Mouse (Mus musculus): ENCODE results near the gene Sh3pxd2a.
A peak's percentile ranks its signal among the peaks of the same experiment; 100 is the strongest.
"Not testable (repeated sequence)": the region's sequence is repeated elsewhere in the genome, so short reads cannot be mapped to it uniquely, and the experiment has no call there.

Sh3pxd2a gene

DNA sequence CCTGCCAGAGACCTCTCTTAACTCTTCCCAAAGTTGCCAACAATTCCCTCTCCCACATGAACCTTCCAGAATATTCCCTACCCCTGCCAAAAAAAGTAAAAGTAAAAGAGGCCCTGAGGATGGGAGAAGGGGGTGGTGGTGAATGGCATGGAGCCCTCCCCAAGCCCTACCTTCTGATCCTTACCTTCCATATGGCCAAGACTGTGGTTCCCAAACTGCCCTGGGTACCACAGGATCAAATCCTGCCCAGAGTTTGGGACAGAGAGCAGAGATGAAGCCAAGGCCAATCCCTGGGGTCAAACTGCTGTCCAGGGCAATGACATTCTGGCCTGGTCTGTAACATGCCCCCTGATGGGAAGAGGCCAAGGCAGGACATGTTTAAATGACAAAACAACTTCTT lies 55.1 kb downstream of the Sh3pxd2a start:
- no peak for DNase-seq (ENCODE audit: low read depth, low spot score)

DNA sequence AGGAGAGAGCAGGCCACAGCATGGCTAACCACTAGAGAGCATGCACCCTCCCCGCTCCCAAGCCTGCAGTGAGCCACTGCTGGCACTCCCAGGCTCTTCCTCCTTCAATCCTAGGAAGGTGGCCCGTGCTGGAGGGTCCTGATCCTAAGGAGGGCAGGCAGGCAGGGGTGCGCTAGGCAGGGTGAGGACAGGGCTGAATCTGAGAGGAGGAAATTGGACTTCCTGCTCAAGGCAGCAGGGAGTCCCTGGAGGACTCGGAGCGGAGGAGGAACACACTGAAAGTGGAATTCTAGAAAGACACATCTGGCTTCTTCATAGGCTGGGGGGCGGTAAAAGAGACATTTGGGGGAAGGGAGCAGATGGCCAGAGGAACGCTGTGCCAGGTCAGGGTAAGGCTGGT lies 55.5 kb downstream of the Sh3pxd2a start:
- DNase-seq (ENCODE audit: low read depth, low spot score), result no peak

DNA sequence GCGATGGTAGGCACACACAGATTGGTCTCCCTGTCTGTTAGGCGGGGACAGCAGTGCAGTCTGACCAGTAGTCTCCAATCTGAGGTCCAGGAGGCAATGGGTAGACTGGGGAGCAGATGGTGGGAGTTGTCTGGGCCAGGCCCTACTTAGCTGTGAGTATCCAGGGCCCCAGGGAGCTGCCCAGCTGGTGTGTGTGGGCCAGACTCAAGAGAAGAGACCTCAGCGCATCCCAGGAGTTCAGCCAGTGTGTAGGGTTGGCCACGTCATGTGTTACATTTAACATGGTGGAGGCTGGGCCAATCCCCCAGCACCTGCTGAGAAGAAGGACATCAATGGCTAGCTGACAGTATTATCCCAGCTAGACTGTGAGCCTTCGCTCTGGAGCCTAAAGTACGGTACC lies 56.9 kb downstream of the Sh3pxd2a start:
- DNase-seq (ENCODE audit: low read depth, low spot score), result no peak

DNA sequence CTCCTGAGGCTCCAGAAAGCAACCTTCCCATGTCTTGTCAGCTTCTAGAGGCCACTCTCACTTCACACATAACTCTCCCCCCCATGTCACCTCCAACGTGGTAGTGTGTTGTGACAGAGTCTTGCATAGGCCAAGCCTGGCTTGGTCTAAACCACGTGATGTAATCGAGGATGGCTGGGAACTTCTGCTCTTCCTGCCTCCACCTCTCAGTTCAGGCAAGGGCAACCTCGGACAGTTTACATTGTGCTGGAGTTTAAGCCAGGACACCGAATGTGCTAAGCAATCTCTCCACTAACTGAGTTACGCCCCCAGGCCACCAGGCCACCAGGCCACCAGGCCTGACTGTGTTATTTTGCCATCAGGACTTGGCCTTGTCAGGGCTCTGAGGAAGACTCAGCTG lies 57.7 kb downstream of the Sh3pxd2a start:
- no peak for DNase-seq (ENCODE audit: low read depth, low spot score)

DNA sequence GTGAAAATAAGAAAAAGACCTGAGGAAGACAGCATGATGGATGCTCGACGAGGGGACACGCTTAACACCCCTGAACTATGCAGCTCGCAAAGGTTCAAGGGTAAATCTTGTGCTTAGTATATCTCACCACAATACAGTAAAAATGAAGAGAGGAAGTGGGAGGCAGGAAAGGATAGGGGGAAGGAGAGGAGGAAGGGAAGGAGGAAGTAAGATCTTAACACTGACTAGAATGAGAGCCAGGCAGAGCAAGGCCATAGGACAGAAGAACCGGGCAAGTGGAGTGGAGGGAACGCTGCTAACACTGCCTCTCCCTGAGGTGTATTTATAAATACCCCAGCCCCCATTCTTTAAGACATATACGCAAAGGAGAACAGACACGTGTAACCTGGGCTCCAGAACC lies 58.7 kb downstream of the Sh3pxd2a start:
- DNase-seq (ENCODE audit: low read depth, low spot score), result no peak

DNA sequence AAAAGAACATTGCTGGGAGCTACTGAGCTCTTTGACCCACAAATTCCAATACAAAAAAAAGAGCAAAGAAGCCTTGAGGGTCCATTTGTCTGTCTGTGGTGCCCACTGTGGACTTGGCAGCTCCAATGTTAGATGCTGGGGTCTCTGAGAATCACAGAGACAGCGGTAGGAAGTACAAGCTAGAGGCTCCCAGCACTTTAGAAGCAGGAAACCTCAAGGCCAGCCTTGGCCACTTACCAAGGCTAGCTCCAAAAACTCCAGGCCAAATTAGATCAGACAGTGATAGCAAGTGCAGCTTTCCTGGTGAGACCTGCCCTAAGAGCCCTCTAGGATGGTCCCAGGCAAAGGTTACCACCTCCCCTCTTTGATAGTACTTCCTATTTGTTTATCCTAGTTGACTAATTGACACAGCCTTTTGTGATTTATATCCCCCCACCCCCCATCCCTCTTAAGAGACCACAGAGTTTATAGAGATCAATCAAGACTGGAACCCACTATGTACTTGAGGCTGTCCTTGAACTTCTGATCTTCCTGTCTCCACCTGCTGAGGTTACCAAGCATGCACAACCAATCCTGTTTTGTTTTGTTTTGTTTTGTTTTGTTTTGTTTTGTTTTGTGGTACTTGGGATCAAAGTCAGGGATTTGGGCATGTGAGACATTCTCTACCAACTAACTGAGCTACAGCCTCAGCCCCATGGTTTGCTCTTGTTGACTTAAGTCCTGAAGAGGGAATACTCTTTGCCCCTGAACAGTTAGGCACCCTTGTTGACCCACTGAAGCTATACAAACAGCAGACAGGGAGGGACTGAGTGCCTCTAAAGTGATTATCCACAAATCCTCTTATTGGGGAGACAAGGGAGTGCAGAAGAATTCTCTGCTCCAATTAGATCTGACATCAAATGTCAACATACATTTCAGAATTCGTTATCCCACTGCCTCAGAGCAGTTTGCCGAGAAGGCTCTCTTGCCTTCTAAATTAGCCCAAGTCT lies 60.5 kb downstream of the Sh3pxd2a start:
- peak; percentile 94 for DNase-seq (ENCODE audit: low read depth, low spot score)

DNA sequence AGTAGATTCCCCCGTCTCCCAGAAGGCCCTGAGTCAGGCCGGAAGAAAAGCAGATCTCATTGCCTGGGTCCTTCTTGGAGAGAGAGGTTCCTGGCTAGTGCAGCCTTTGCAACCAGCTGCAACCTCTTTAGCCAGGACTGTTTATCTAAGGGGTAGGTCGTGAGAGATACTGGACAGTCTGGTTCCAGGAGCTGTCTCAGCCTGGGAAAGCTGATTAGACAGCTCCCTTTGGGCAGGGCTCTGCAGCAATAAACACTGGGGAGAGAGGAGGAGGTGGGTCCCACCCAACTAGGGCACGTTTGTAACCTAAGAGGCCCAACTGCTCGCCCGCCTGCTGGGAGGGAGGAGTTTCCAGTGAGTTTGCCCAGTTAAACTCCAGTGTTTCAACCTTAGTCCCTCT lies 61.2 kb downstream of the Sh3pxd2a start:
- peak; percentile 80 for DNase-seq (ENCODE audit: low read depth, low spot score)

DNA sequence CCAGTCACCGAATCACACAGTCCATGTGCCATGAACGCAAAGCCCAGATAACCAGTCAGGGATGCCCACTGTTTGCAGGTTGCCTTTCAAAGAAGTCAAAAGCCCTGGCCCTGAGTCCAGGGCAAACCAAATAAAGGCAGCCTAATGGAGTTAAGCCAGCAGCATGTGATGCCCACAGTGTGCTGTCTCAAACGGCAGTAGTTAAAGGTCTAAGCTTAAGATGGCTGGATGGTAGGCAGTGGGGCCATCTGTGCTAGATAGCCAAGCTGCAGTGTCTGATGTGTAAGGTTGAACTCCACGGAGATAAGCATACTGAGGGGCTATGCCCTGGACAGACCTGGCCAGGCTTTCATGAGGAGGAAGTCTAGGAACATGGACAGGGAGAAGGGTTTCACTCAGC lies 61.7 kb downstream of the Sh3pxd2a start:
- DNase-seq (ENCODE audit: low read depth, low spot score), result no peak

DNA sequence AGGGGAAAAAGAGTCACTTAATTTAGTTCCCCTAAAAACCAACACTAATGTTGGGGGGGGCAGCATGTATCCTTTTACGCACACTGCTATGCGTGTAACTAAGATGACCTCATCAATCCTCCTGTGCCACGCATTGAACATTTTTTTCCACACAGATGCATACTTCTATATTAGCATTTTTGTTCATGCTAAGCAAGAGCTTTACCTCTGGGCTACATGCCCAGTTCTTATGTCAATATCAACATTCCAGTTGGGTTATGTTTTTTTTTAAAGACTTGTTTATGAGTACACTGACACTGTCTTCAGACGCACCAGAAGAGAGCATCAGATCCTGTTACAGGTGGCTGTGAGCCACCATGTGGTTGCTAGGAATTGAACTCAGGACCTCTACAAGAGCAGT lies 64.5 kb downstream of the Sh3pxd2a start:
- no peak for DNase-seq (ENCODE audit: low read depth, low spot score)

DNA sequence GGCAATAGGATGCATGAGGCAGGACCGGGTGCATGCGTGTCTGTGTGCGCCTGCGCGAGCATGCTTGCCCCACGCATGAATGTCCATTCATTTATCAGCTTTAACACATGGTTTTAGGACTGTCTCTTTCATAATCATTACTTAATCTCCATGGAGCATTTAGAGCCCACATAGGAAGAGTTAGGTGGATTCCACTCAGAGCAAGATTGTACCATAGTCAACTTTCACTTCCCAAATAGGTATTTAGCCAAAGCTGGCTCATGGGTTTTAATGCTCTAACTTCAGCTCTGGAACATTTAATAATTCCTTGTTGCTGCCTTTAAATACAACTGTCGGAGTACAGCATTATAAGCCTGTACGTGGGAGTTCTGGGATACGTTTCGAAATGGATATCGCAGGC lies 65.2 kb downstream of the Sh3pxd2a start:
- no peak for DNase-seq (ENCODE audit: low read depth, low spot score)

DNA sequence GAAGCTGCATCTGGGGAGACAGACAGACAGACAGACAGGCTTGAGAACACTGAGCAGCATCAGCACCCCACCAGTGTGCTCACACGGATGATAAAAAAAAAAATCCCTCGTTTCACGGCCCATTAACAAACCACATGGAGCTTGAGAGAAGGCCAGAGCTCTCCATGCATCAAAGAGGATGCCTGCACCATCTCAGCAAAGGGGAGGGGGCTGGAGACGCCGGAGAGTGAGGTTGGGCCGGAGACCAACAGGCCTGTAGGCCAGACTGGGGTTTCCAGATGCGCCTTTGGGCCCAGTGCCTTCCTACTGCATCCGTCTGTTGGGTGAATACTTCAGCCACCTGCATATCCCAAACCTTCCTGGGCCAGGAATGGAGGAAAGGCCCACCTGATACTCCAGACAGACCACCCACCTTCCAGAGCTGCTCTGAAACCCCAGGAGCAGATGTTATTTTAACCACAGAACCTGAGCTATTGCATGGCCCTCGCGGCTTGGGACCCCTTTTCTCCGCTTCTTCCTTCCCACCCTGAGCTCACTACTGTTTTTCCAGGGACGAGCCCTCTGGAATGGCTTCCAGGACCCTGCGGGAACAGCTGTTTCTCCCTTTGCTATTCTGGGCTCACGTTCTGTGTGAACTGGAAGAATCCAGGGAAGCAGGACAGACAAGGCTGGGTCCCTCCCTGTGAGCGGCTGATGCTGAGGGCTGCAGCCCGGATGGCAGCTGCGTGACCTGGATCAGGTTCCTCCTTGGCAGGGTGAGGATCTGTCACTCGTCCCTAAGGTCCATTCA lies 66.1 kb downstream of the Sh3pxd2a start:
- DNase-seq (ENCODE audit: low read depth, low spot score), result no peak

DNA sequence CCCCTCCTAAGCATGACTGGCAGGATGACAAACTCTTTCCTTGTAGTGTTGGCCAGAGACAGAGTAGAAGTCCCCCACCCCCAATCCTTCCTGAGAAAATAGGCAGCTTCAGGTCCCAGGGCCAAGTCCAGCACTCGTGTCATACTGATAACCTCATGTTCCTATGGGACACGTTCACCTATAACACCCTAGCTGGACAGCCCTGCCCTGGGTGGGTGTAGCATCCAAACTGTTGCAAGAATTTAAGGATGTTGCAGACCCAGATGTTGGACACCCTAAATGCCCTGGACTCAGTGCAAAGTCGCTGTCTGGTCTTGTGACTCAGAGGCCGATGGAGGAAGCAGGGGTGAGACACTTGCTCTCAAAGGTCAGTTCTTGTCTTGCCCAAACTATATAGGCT lies 68.9 kb downstream of the Sh3pxd2a start:
- DNase-seq (ENCODE audit: low read depth, low spot score), result no peak

DNA sequence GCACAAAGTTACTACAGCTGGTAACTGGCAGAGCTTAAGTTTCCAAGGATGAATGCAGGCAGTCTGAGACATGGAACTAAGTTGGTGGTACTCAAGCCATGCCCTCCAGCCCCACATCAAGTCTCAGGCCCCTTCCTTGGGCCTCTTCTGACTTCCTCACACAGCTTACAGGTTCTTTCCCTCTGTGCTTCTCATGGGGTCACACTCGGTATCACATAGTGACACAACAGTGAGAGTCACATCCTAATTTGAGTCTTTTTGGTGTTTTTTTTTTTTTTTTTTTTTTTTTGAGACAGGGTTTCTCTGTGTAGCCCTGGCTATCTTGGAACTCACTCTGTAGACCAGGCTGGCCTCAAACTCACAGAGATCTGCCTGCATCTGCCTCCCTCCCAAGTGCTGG lies 69.4 kb downstream of the Sh3pxd2a start:
- DNase-seq (ENCODE audit: low read depth, low spot score), result not testable (repeated sequence)

DNA sequence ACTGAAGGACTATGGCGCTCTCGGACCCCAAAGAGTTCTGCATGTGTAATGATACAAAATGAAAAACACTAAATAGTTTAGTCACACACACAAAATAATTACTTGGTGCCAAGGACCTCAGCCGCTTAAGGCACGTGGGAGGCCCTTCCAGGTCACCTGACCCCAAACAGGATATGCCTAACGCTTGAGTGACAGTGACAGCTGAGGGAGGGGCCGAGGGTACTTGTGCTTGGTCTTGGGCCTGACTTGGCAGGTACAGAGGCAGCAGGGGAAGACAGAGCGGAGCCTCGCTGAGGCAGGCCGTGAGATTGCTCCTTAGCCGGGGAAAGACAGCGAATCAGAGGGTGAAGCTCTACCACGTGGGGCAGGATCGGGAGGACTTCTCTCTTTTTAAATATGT lies 73.3 kb downstream of the Sh3pxd2a start:
- DNase-seq (ENCODE audit: low read depth, low spot score), result peak; percentile 46

DNA sequence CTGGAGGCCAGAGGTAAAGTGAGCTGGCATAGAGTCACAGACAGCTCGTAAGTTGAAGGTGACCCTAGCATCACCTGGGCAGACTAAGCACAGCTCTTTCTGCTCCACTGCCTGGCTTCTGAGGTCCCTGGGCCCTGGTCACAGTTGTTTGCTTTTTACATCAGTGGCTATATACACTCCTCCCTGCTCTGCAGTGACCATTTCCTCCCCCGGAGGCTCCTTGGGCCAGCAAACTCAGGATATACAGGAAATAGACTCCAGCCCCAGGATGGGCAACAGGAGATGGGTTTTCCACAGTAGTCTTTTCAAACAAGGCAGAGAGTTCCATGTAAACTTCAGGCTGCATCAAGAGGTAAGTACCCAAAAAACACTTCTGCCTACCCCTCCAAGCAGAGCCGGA lies 76.3 kb downstream of the Sh3pxd2a start:
- DNase-seq (ENCODE audit: low read depth, low spot score), result no peak

DNA sequence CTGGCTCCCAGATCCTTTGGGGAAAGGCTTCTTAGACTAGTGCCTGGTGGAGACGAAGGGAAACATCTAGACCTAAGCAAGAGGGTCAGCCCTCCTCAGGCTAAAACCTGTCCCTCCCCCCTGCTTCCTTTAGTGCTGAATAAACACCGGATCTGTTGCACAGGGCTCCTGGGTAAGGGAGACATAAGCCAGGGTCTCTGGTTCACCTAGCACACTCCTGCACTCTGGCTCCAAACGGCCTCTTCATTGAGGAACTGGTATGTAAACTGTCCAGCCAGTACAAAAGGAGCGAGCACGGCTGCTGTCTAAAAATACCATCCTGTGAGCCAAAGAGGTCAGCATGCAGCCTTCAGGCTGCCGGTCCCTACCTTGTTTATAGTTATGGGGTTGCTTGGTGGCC lies 76.8 kb downstream of the Sh3pxd2a start:
- no peak for DNase-seq (ENCODE audit: low read depth, low spot score)

DNA sequence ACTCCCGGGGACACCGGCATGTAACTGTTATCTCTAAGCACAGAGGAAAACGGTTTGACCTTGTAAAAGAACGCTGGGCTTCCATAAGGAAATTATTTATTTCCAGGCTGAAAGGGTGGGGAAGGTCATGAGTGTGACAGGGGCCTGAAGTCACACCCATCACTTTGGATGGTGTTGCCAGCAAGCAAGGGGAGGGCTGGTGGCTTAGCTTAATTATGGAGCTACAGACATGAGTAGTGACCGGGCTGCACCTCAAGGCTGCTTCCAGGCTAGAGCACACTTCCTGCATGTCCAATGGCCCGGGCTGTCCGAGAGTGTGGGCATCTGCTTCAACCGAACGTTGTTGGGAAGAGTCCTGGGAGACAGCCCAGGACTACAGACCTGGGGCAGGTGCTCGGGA lies 78.2 kb downstream of the Sh3pxd2a start:
- no peak for DNase-seq (ENCODE audit: low read depth, low spot score)

DNA sequence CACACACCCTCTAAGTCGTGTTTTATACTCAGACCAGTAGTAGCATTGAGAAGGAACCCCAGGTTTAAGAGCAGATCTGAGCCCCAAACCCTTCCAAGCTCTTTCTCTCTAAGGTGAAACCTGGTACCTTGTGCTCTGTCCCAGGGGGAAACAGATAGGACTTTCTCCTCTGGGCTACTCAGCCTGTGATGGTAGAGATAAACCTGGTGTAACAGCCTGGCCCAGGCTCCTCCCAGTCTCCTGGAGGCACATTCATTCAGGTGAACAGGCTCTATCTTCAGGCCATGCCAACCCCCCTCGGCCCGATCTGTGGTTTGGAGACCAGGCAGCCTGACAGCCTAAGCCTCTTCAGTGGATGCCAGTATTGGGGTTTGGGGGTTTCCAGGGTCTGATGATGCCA lies 79.6 kb downstream of the Sh3pxd2a start:
- DNase-seq (ENCODE audit: low read depth, low spot score), result no peak

DNA sequence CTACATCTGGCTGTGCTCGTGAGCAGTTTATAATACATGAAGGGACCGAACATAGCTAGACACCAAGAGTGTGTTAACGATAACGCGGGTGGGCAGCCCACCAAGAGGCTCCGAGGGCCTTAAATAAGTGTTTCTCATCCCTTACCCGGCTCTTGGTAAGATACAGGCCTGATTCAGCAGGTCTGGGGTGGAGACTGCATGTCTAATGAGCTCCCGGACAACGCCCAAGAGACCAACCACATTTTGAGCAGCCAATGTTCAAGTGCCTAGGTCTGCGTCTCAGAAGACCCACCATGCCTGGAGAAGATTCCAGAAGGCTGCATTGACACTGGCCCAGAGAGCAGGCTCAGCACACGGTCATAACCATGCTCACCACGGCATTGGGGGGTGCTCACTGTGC lies 80.2 kb downstream of the Sh3pxd2a start:
- peak; percentile 73 for DNase-seq (ENCODE audit: low read depth, low spot score)

DNA sequence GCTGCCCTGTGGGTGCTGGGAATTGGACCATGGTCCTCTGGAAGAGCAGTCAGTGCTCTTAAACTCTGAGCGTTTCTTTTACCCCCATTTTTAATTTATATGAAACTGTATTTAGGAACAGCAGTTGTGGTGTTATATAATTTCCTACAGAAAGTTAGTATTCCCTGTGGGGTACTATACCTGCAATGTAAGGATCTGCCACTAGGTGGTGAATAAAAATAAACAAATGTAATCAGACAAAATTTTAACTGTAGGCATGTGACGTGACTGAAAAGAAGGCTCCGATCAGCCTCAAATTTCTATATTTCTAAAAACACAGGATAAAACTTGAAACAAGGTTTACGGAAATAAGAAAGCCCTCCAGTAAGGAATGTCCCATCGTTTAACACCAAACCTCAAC lies 81.9 kb downstream of the Sh3pxd2a start:
- no peak for DNase-seq (ENCODE audit: low read depth, low spot score)

DNA sequence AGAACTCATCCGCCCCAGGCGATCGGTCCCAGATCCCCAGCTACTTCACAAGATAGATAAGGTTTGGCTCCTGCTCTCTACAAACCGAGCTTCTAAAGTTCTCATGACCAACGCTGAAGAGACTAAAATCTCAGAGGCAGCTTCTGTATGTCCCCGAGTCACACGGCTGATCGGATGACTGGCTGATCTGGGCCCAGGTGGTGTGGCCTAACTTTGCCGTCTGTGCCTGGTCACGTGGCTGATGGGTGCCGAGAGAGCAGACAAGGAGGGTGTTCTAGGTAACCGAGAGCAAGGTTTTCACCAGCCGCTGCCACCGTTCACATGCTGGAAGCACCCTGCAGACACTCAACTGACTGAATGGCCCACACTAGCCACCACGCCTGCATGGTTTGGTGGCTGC lies 83.2 kb downstream of the Sh3pxd2a start:
- no peak for DNase-seq (ENCODE audit: low read depth, low spot score)

DNA sequence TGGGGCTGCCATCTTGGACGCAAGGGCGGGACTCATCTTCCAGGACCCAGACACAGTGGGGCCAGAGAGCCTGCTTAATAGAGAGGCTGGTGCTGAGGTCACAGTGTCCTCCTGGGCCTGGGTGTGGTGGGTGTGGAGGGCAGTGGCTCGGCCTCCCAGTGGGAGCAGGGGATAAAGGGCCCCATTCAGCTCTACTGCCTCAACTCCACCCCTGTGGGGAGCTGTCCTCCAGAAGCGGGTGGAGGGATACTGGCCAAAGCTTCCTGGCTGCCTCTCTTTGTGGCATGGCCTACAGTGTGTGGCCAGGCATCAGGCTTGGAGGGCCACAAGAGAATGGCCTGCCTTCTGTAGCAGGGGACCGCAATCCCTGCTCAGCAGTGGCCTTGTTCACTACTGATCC lies 85.1 kb downstream of the Sh3pxd2a start:
- DNase-seq (ENCODE audit: low read depth, low spot score), result peak; percentile 75
